Mouse (Mus musculus) urinary bladder, adult 2 months (tissue): Measurements from ENCODE around the gene Fam69a. TPM values are rescaled to one million over a fixed set of nuclear protein-coding genes. Genes with fewer than 3 reads are reported as not detected.
"Not testable (repeated sequence)": the region's sequence is repeated elsewhere in the genome, so short reads cannot be mapped to it uniquely, and the experiment has no call there.

Source experiments
- DNase-seq: peaks from one replicate; pipeline ENCODE4 v3.0.0; 2022; ENCODE audit warnings: low spot score
- polyA plus RNA-seq: library from polyadenylated mRNA; depleted of rRNA; stranded (reverse); fragments of >200 nt; gene quantifications from 2 replicates; pipeline ENCODE4 v1.2.3, GENCODE M21; 2012

The Fam69a gene
- polyA plus RNA-seq, 1 experiment, result 16.6 TPM

DNA sequence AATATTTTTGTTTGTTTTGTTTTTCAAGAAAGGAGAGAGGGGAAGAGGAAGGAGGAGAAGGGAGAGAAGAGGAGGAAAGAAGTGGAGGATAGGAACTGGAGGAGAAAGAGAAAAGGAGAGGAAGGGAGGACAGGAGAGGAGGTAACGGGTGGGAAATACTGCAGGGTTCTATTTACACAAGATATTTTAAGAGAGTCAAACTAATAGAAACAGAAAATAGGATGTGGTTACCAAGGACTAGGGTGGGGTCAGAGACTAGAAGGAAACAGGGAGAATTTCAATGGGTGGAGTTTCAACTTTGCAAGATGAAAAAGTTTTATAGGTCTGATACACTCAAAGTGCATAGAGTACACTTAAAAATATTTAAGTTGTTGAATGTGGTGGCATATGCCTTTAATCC is 7.0 kb downstream of the Fam69a start:
- no peak for DNase-seq

DNA sequence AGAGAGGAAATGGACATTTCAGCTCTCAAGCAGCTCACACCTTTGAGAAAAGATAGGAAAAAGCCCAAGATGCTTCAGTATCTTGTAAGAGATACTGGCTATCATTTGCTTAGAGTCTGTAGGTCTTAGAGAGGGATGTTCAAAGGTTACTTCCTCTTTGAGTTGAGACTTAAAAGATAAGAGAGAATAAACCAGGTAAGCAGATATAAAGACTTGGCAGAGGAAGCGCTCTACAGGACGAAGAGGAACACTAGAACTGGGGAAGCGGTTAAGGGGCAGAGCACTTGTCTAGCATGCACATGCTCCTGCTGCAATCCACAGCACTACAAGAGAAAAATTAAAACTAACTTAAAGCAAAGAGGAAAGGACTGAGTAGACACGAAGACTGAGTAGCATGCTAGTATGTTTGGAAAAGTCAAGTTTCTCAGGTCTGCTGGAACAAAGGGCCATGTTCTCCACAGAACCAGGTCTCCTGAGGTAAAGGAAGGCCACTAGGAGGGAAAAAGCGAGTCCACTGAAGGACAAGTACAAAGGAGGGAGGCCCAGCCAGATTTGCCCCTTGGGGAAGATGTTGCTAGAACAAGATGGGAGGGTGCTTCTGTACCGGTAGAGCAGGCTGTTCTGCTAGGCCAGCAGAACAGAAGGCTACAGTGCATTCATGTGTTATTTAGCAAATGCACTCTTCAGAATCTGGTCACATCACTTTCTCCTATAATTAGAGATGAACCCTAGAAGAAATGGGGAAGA is 8.4 kb downstream of the Fam69a start:
- DNase-seq, result no peak

DNA sequence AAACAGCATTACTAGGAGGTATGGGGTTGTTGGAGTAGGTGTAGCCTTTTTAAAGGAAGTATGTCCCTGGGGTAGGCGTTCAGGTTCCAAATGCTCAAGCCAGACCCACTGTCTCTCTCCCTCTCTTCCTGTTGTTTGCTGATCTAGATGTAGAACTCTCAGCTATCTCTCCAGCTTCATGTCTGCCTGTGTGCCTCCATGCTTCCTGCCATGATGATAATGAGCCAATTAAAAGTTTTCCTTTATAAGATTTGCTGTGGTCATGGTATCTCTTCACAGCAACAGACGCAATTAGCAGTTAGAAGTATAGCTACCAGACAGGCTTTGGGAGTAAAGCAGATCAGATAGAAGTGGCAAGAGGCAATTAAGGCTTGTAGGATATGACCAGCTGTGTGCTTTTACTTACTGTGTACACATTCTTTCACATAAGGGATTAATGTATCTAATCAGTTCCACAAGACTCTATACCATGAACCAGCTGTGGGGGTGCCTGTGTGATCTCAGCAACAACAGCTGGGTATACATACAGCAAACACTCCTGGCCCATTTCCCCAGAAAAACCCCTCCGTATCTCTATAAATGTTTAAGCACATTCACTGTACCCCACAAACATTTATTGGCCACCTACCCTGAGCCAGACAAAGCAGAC is 9.1 kb downstream of the Fam69a start:
- no peak for DNase-seq

DNA sequence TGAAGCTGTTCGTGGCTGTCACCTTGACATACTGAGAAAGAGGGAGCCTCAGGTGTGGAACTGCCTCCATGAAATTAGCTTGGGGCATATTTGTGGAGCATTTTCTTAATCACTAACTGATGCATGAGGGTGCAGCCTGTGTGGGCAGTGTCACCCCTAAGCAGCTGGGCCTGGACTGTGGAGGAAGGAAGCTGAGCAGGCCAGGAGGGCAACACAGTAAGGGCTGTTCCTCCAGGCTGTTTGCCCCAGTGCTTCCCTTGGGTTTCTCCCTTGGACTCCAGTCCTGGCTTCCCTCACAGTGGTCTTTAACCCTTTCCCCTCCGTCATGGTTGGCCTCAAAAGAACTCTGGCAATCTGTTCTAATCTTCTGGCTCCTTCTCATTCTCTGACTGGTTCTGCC is 13.6 kb downstream of the Fam69a start:
- no peak for DNase-seq

DNA sequence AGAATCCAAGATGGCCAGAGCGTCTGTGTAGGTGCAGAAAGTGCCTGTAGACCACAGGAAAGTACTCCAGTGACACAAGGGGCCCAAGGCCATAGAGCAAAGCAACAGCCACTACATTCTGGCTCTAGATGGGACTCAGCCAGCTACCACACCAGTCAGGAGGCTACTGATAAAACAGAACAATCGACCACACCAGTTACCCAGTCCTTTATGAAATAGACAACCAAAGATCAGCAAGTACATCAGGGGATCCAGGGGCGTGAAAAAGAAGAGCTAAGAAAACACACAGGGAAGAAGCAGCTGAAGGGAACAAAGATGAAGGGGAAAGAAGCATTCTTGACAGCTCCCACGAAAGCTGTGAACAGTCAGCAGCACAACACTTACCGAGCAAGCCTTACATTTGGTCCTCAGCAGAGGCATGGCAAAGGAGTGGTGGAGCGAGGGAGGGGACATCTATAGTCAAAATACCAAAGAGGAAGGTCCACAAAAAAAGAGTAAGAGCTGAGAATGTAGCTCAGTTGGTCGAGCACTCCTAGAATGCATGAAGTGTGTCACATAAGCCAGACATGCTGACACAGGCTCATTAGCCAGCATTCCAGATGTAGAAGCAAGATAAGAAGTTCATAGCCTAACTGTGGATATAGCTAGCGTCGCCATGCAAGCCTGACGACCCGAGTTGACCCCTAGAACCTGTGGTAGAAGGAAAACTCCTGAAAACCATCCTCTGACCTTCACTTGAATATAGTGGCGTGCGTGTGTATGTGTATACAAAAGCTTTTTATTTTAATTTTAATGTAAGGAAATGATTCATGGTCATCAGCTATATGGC is 14.2 kb downstream of the Fam69a start:
- DNase-seq, result no peak

DNA sequence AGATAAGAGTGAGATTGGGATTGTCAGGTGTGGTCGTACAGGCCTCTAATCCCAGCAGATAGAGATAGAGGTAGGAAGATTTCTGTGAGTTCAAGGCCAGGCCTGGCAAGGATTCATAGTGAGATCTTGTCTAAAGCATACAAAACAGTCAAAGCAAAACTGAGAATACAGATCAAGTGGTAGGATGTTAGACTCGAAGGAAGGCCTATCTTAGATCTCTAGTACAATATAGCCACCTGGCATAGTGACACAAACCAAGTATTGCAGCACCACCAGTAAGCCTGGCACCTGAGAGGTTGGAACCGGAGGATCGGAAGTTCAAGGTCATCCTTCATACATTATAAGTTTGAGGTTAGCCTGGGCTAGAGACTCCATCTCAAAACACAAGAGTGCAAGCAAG is 15.8 kb downstream of the Fam69a start:
- no peak for DNase-seq

DNA sequence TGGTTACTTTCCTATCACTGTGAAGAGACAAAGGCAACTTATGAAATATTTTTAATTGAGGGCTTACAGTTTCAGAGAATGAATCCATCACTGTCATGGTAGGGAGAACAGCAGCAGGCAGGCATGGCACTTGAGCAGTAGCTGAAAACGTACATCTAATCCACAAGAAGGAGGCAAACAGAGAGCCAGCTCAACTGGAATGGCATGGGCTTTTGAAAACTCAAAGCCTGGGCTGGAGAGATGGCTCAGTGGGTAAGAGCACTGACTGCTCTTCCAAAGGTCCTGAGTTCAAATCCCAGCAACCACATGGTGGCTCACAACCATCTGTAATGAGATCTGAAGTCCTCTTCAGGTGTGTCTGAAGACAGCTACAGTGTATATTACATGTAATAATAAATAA is 17.1 kb downstream of the Fam69a start:
- not testable (repeated sequence) for DNase-seq

DNA sequence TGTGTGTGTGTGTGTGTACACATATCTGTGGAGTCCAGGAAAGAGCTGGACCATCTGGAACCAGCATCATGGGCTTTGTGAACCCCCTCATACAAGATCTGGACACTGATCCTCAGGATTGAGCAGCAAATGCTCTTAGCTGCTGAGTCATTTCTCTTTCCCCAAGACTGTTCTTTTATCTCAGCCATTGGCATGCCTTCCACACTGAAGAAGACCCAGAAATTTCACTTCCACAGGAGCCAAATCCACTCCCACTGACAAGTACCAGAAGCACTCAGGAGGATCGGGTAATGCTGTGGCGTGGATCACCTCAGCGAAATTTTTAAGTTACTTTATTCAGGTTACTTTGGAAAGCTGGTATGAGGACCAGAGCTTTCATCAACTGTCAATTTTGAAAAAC is 18.8 kb downstream of the Fam69a start:
- DNase-seq, result no peak

DNA sequence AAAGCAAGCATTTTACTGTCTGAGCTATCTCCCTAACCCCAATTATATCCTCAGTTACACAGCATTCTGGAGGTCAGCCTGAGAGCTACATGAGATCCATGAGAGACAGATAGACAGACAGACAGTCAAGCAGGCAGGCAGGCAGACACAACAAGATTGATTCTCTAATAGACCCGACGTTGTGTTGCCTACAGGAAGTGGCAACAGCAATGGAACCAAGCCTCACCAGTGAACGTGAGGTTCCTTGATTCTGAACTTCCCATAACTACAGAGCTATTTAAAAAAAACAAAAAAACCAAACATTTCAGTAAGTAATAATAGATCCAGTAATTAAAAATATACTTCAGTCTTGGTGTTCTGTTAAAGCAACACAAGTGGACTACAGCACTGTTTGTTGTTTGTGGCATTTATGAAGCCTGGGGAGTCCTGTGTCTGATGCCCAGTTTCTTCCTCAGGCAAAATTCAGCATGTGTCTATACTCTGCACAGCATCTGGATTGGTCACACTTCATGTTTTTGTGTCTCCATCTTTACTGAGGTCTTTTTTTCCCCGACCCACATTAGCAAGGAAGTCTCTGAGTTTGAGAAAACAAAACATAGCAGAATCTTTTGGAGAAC is 19.9 kb downstream of the Fam69a start:
- no peak for DNase-seq

DNA sequence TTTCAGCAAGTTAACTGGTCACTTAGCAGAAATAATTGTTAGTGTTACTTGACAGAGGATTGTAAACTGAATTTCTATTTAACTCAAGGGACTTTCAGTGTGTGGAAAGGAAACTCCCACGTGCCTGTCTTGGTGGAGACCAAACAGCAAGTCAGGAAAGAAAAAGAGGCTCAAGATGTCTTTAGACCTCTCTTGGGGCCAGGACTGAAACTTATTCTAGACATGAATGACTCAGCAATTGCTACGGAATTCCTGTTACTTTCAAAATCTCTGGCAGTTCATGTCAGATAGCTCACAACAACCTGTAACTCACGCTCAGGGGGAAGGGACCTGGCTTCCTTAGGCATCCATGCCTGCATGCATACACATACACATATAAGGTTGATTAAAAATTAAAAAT is 20.7 kb downstream of the Fam69a start:
- DNase-seq, result no peak

DNA sequence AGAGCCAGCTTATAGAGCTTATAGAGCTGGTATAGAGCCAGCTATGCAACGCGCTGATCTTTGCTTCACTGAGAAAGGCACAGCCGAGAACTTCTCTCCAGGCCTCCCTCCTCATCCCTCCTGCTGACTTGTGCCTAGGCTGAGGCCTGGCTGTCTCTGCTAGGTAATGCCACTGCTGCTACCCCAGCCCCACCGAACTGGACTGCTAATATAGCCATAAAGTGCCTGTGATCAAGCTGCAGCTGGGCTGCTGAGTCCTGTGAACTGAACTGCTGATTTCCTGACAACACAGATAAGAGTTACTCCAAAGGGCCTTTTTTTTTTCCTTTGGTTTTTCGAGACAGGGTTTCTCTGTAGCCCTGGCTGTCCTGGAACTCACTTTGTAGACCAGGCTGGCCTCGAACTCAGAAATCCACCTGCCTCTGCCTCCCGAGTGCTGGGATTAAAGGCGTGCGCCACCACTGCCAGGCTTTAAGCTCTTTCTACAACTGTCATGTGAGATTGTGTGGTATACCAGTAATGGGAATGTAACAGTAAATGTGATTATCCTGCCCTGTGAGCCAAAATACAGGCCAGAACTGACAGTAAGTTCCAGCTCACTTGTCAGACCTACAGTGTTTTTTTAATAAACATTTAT is 21.4 kb downstream of the Fam69a start:
- no peak for DNase-seq

DNA sequence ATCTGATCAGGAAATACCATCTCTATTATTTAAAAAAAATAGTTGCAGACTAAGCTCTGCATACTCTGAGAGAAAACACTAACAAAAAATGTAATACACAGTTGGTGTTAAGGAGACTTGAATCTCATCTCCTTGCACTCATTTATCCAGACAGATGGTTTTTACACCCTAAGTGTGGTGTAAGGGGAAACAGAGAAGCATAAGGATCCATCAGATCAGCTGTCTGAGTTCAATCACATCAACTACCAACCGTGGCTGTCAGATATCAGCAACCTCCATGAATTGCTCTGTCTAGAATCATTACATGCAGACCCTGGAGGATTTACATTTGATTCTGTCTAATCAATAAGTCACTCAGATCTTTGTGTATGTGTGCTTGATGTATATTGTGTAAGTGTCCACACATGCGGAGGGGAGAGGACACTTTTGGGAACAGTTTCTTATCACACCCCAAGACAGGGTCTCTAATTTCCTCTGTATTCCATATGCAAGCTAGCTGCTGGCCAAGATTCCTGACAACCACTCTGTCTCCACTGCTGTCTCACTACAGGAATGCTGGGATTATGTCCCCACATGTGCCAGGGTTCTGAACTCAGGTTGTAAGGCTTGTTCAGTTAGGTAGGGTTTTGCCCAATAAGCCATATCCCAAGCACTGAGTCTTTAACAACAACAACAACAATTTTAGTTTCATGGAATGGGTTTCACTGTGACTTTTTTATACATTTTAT is 22.7 kb downstream of the Fam69a start:
- no peak for DNase-seq

DNA sequence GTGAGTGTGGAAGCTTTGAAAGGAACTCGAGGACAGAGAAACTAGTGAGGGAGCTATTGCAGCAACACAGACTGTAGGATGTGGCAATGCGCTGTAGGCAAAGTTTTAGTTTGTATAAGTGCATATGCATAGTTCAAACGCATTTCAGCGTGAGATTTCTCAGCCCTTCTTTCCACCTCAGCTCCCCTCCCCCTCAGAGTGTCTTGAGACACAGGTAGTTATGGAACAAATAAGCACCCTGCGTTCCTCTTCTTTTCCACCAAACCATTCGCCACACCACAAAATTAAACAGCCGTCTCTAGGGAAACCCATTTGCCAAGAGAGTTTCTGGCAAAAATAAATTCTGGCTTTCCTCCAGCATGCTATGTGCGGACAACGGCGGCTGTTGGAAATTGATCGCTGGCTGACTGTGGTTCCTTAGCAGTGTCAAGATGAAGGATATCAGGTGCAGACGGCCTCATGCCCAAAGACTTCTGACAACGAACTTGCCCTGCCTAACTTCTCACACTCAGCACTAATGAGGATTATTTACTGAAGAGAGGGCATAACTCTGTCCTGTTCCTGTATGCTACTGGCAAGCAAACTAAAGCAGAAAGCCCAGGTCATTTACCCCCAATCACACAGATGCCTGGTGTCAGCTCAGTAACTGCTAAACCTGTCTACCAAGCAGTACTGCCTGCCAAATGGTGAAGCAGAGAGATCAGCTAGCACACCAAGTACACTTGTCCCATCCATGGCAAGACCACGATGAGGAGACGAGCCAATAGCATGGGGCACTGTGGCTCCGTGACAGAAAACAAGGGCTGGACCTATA is 25.2 kb downstream of the Fam69a start:
- no peak for DNase-seq

DNA sequence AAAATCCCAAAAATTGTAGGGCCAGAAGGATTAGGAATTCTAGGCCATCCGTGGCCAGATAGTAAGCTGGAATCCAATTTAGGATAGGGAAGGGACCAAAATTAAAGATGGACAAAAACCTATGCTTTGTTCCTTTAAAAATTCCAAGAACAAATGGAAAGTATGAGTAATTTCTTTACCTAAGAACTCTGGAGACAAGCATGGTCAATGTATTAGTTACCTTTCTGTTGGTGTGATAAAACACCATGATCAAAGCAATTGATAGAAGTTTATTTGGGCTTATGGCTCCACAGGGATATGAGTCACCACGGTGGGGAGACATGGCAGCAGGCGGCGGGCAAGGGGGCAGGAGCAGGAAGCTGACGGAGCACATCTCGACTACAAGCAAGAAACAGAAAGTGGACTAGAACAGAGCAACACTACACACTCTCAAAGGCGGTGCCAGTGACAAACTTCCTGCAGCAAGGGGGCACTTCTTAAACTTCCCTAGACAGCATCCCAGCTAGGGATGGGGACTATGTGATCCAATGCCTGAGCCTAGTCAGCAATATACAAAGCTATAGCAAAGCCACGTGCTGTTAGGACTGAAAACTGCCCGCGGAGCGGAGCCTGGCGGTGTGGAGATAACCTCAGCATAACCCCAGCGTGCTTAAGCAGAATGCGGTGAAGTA is 26.2 kb downstream of the Fam69a start:
- DNase-seq, result no peak

DNA sequence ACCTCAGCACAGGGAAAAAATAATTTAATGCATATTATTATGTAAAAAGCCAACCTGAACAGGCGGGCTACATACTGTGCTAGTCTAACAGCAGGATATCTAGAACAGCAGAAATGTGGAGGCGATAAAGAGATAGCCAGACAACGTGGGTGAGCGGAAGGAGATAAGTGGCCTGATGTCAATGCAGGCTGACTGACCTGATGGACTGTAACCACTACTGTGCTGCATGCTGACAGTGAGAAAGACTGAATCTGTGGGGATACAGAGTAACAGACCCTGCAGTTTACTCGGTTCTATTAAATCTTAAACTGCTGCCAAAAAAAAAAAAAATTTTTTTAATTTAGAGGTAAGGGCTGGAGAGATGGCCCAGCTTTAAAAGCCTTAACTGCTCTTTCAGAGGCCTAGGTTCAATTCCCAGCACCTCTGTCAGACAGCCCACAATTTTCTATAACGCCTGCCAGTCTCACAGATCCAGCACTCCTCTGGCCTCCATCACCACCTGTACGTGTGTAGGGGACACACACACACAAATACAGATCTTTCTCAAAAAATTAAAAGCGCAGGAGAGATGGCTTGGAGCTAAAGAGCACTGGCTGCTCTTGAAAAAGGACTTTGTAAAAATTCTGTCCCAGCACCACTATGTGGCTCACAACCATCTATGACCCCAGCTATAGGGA is 27.1 kb downstream of the Fam69a start:
- DNase-seq, result no peak

DNA sequence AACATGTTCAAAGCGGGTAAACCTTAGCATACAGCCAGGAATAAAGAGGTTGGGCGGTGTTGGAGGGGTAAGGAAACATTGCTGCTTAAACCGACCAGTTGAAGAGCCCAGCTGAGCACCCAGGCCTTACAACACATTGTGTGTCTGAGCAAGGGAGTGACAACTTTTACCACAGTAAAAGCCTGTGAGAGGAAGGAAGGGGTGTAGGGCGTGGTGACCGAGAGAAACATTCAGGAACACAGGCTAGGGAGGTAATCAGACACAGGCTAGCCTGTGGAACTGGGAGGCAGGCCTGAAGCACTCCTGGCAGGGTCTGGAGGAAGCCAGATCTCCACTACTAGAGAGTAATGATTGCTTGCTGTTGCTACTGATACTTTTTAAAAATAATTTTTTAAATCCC is 36.2 kb downstream of the Fam69a start:
- no peak for DNase-seq

DNA sequence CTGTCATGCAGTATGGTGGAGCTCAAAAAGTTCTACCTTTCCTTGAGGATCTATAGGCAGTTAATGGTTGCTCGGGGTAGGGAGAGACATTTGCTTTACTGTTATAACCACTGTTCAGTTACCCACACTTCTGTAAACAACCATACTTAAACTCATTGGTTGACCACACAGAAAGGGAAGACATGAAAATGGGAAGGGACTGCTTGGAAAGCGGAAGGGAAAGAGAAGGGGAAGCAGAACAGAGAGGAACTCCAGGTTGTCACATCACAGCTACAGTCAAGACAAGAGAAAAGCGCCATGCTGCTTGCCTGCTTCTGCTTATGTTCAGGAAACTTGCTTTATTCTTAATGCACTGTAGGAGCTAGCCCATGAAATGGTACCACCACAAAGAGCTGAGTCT is 37.3 kb downstream of the Fam69a start:
- no peak for DNase-seq

DNA sequence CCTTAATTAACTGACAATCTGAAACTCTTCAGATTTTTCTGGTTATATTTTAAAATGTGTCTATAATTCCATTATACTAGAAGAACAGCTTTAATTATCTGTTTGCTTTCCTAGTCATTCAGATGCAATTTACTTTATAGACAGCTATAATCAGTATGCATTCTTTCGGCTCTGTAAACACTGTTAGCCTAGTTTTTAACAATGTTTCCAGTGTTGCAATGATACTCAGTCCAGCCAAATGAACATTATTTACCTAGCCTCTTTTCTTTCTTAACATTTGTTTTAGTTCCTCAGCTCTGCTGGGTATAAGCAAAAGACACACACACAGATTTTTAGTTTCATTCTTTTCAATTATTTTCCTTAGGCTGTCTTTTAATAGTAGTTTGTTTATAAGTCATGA is 38.0 kb downstream of the Fam69a start:
- no peak for DNase-seq

DNA sequence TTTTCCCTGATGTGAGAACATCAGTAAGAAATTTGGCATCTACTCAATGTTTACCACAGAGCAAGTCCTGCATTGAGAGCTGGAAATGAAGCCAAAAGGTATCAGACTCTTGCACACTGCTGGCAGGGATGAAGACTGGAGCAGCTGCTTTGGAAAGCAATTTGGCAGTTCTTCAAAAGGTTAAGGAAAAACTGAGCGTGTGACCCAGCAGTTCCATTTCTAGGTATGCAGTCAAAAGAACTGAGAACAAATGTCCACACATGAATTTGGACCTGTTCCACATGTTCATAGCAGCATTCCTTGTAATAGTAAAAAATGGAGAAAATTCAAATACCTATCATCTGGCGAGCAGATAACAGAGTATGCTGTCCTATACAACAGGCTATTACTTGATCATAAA is 39.3 kb downstream of the Fam69a start:
- no peak for DNase-seq
